ENCODE assay signal across 13 mouse cellular contexts in genomic region chr17:78994931-78995820, GRCm38 (mm10). TPM values are rescaled to one million over a fixed set of nuclear protein-coding genes. Genes with fewer than 3 reads are reported as not detected.
A peak's percentile ranks its signal among the peaks of the same experiment; 100 is the strongest.
DNase-seq lines count a peak whose midpoint lies in the region; ATAC-seq and TF ChIP-seq lines count a peak whose summit lies in the region.
"Had no signal": no experiment of that assay in that cellular context is flagged by ENCODE, and none has a peak within 500 bp of the region (broad histone marks: within the 10 kb centered on the region; RNA-seq: fewer than 3 reads in every experiment).

No protein-coding gene starts in this region.

- no peak for TF ChIP-seq RAD21 in MEL (IDR thresholded peaks at IDR 0.05; ENCODE audit: low read depth, low read length)

- DNase-seq in gastrocnemius, adult 2 months: no peak
- DNase-seq in gastrocnemius, postnatal 25 days: no peak
- no peak for DNase-seq in kidney, postnatal 0 days (ENCODE audit: low spot score)
- no peak for DNase-seq in MEL (ENCODE audit: low read depth, low spot score)
- peak; percentile 13 to 44 for DNase-seq in kidney, postnatal 36 days
- DNase-seq in spleen, postnatal 36 days (ENCODE audit: low spot score in 2 of 2): no peak
- DNase-seq in left cerebral cortex, adult 18-20 months (ENCODE audit: low spot score in 2 of 2): no peak
- DNase-seq: cerebellum, adult 2 months; left cerebral cortex, postnatal 4 days had no signal

- 0 out of 2 replicates have a peak, but pooled peaks cover 11% of the 10 kb centered on the region for H3K4me1 ChIP-seq in kidney, postnatal 0 days (replicated peaks; ENCODE audit: insufficient read depth, low read length)
- H3K4me1 ChIP-seq in kidney, embryonic 14.5 days (ENCODE audit: control insufficient read depth, insufficient read depth, low read length): peaks cover 12% of the 10 kb centered on the region; the same call in 1 of the 2 replicates
- no peaks in the 10 kb centered on the region for H3K4me1 ChIP-seq in MEL (ENCODE audit: control insufficient read depth in 1 of 2, insufficient read depth in 2 of 2, low read length in 2 of 2)
- H3K4me1 ChIP-seq: forebrain, embryonic 10.5 days had no signal

- no peak overlapping the region for H3K4me2 ChIP-seq in kidney, postnatal 0 days (ENCODE audit: low read length)
- H3K4me2 ChIP-seq in kidney, embryonic 14.5 days (replicated peaks; ENCODE audit: low read depth, low read length): no peak overlapping the region

- no peak for TF ChIP-seq CTCF in gastrocnemius, adult 2 months (IDR thresholded peaks at IDR 0.05)
- TF ChIP-seq CTCF in kidney, postnatal 0 days (IDR thresholded peaks at IDR 0.05; ENCODE audit: low read depth): no peak
- no peak for TF ChIP-seq CTCF in MEL (IDR thresholded peaks at IDR 0.05 in 2 of 3, conservative IDR thresholded peaks at IDR 0.05 in 1 of 3; ENCODE audit: control insufficient read depth in 1 of 3, insufficient read depth in 1 of 3, low read depth in 2 of 3, low read length in 3 of 3, poor library complexity in 1 of 3, severe bottlenecking in 1 of 3)

- no peaks in the 10 kb centered on the region for H3K79me2 ChIP-seq in MEL (ENCODE audit: control insufficient read depth, insufficient read depth, low read length, poor library complexity)

- H3K4me3 ChIP-seq in gastrocnemius, adult 2 months: peak overlapping the region; percentile 41
- H3K4me3 ChIP-seq in kidney, postnatal 0 days (replicated peaks; ENCODE audit: low read depth, low read length): no peak overlapping the region
- H3K4me3 ChIP-seq in kidney, embryonic 14.5 days (ENCODE audit: low read length): no peak overlapping the region
- H3K4me3 ChIP-seq in MEL (ENCODE audit: control insufficient read depth in 1 of 2, insufficient read depth in 1 of 2, low read depth in 2 of 2, low read length in 2 of 2): no peak overlapping the region
- H3K4me3 ChIP-seq: embryonic facial prominence, embryonic 10.5 days; forebrain, embryonic 10.5 days had no signal

- no peaks in the 10 kb centered on the region for H3K9me3 ChIP-seq in kidney, postnatal 0 days (replicated peaks; ENCODE audit: low read length)
- no peaks in the 10 kb centered on the region for H3K9me3 ChIP-seq in kidney, embryonic 14.5 days (ENCODE audit: control insufficient read depth, low read length)
- no peaks in the 10 kb centered on the region for H3K9me3 ChIP-seq in MEL (replicated peaks; ENCODE audit: insufficient read depth, low read length)
- H3K9me3 ChIP-seq: embryonic facial prominence, embryonic 10.5 days; forebrain, embryonic 10.5 days had no signal

- no peak overlapping the region for H3K9ac ChIP-seq in kidney, postnatal 0 days (ENCODE audit: low read depth, low read length)
- no peak overlapping the region for H3K9ac ChIP-seq in kidney, embryonic 14.5 days (ENCODE audit: low read depth, low read length)
- H3K9ac ChIP-seq in MEL (ENCODE audit: control insufficient read depth, low read depth, low read length, poor library complexity, severe bottlenecking): no peak overlapping the region

- no peaks in the 10 kb centered on the region for H3K36me3 ChIP-seq in kidney, postnatal 0 days (ENCODE audit: insufficient read depth, low read length)
- H3K36me3 ChIP-seq in kidney, embryonic 14.5 days (ENCODE audit: control insufficient read depth, insufficient read depth, low read length): no peaks in the 10 kb centered on the region
- no peaks in the 10 kb centered on the region; a peak in 1 of 4 replicates for H3K36me3 ChIP-seq in MEL (ENCODE audit: control insufficient read depth in 1 of 2, insufficient read depth in 2 of 2, low read length in 2 of 2)
- H3K36me3 ChIP-seq: embryonic facial prominence, embryonic 10.5 days; forebrain, embryonic 10.5 days had no signal

- intact Hi-C loops in gastrocnemius, adult 2 months (cut with DNase I): no loop called here

- H3K27me3 ChIP-seq in kidney, postnatal 0 days (ENCODE audit: insufficient read depth, low read length): no peaks in the 10 kb centered on the region
- no peaks in the 10 kb centered on the region for H3K27me3 ChIP-seq in kidney, embryonic 14.5 days (ENCODE audit: control insufficient read depth, insufficient read depth, low read length)
- peaks cover 0 to 1% of the 10 kb centered on the region in 2 experiments; a peak in 1 of 4 replicates for H3K27me3 ChIP-seq in MEL (ENCODE audit: control insufficient read depth in 1 of 2, insufficient read depth in 2 of 2, low read length in 2 of 2)

- no peak for ATAC-seq in kidney, postnatal 0 days (replicated peaks; ENCODE audit: low FRiP score, low read depth)
- ATAC-seq in kidney, embryonic 14.5 days (ENCODE audit: low FRiP score, low TSS enrichment): no peak
- ATAC-seq: hindbrain, embryonic 16.5 days had no signal

- no peak for TF ChIP-seq POLR2A in MEL (IDR thresholded peaks at IDR 0.05; ENCODE audit: control insufficient read depth in 1 of 2, insufficient read depth in 1 of 2, low read depth in 1 of 2, low read length in 2 of 2, poor library complexity in 1 of 2)

- WGBS in kidney, postnatal 0 days: 43% methylated on average over 9 of the region's 9 CpGs
- WGBS in kidney, embryonic 14.5 days: 58% methylated on average over 9 of the region's 9 CpGs

- no peak for TF ChIP-seq EP300 in MEL (IDR thresholded peaks at IDR 0.05; ENCODE audit: low read depth in 1 of 2, low read length in 2 of 2)

- peak overlapping the region; percentile 78 for H3K27ac ChIP-seq in gastrocnemius, adult 2 months
- peak overlapping the region; percentile 60; the same call in 1 of the 2 replicates for H3K27ac ChIP-seq in kidney, postnatal 0 days
- H3K27ac ChIP-seq in kidney, embryonic 14.5 days (ENCODE audit: low read depth, low read length): no peak overlapping the region
- no peak overlapping the region for H3K27ac ChIP-seq in MEL (ENCODE audit: control insufficient read depth, low read depth, low read length)
- H3K27ac ChIP-seq: embryonic facial prominence, embryonic 10.5 days; forebrain, embryonic 10.5 days had no signal

TF ChIP-seq in MEL, 35 proteins besides CTCF, POLR2A, EP300 and RAD21:
- TF ChIP-seq MEF2A (IDR thresholded peaks at IDR 0.05; ENCODE audit: extremely low read depth, insufficient replicate concordance, low read depth, low read length, poor library complexity, severe bottlenecking) (no peak), ZNF384 (IDR thresholded peaks at IDR 0.05; ENCODE audit: low read depth, low read length) (peak; percentile 40)
TF ChIP-seq in MEL: peak in this region for 1.

RNA-seq across cellular contexts. Expression of gene Prkd3, which starts 25.4 kb away (rescaled TPM):
- 1 to 10 TPM; 8.6 to 9.7 TPM for total RNA-seq in gastrocnemius, adult 2 months (2021)
- total RNA-seq in gastrocnemius, postnatal 25 days (2021): 1 to 10 TPM; 8.4 to 8.5 TPM
- 27.5 and 28.9 TPM in 2 replicates for polyA plus RNA-seq in kidney, postnatal 0 days (2015; fragmentation: Nextera tagmentation; extraction: Ambion mirVana)
- polyA plus RNA-seq in kidney, embryonic 14.5 days (2014; fragmentation: Nextera tagmentation; extraction: Ambion mirVana): 26.5 and 45.0 TPM in 2 replicates
- 4.8 TPM in 2 replicates for total RNA-seq in MEL (2012; rRNA removed)
- 1 to 10 TPM in 1 of 2 experiments, not detected in 1; 5.7 TPM for polyA plus RNA-seq in MEL (2012; ENCODE audit: insufficient read depth in 1 of 2, insufficient read length in 2 of 2, low read depth in 1 of 2, low replicate concordance in 2 of 2, missing spikeins in 1 of 2)
- total RNA-seq in left cerebral cortex, adult 18-20 months (2021): 1 to 10 TPM; 9.3 to 10.0 TPM

RNA-seq across cellular contexts. Expression of gene Qpct, which starts 56.5 kb away (rescaled TPM):
- 1 to 10 TPM; 2.4 to 3.8 TPM for total RNA-seq in gastrocnemius, adult 2 months (2021)
- total RNA-seq in gastrocnemius, postnatal 25 days (2021): 1 to 10 TPM; 3.9 to 5.4 TPM
- 6.0 and 6.7 TPM in 2 replicates for polyA plus RNA-seq in kidney, postnatal 0 days (2015; fragmentation: Nextera tagmentation; extraction: Ambion mirVana)
- 2.1 and 3.1 TPM in 2 replicates for polyA plus RNA-seq in kidney, embryonic 14.5 days (2014; fragmentation: Nextera tagmentation; extraction: Ambion mirVana)
- not detected in 2 replicates for total RNA-seq in MEL (2012; rRNA removed)
- not detected for polyA plus RNA-seq in MEL (2012; ENCODE audit: insufficient read depth in 1 of 2, insufficient read length in 2 of 2, low read depth in 1 of 2, low replicate concordance in 2 of 2, missing spikeins in 1 of 2)
- 10 to 100 TPM in 1 of 2 experiments, 1 to 10 TPM in 1; 8.3 to 10.3 TPM for total RNA-seq in left cerebral cortex, adult 18-20 months (2021)

RNA-seq across cellular contexts. Expression of gene Ndufaf7, which starts 58.2 kb away (rescaled TPM):
- total RNA-seq in gastrocnemius, adult 2 months (2021): 10 to 100 TPM; 22.0 to 31.8 TPM
- 10 to 100 TPM; 24.7 to 27.8 TPM for total RNA-seq in gastrocnemius, postnatal 25 days (2021)
- 57.8 and 67.6 TPM in 2 replicates for polyA plus RNA-seq in kidney, postnatal 0 days (2015; fragmentation: Nextera tagmentation; extraction: Ambion mirVana)
- 45.4 and 63.2 TPM in 2 replicates for polyA plus RNA-seq in kidney, embryonic 14.5 days (2014; fragmentation: Nextera tagmentation; extraction: Ambion mirVana)
- 22.6 TPM in 2 replicates for total RNA-seq in MEL (2012; rRNA removed)
- 10 to 100 TPM in 1 of 2 experiments, not detected in 1; 29.3 TPM for polyA plus RNA-seq in MEL (2012; ENCODE audit: insufficient read depth in 1 of 2, insufficient read length in 2 of 2, low read depth in 1 of 2, low replicate concordance in 2 of 2, missing spikeins in 1 of 2)
- total RNA-seq in left cerebral cortex, adult 18-20 months (2021): 10 to 100 TPM; 62.9 to 67.4 TPM

RNA-seq across cellular contexts. Expression of gene Cebpz, which starts 58.3 kb away (rescaled TPM):
- total RNA-seq in gastrocnemius, adult 2 months (2021): 10 to 100 TPM; 26.2 to 27.5 TPM
- 10 to 100 TPM; 16.4 to 21.8 TPM for total RNA-seq in gastrocnemius, postnatal 25 days (2021)
- polyA plus RNA-seq in kidney, postnatal 0 days (2015; fragmentation: Nextera tagmentation; extraction: Ambion mirVana): 58.9 and 64.4 TPM in 2 replicates
- 58.7 and 64.8 TPM in 2 replicates for polyA plus RNA-seq in kidney, embryonic 14.5 days (2014; fragmentation: Nextera tagmentation; extraction: Ambion mirVana)
- 72.2 and 80.7 TPM in 2 replicates for total RNA-seq in MEL (2012; rRNA removed)
- polyA plus RNA-seq in MEL (2012; ENCODE audit: insufficient read depth in 1 of 2, insufficient read length in 2 of 2, low read depth in 1 of 2, low replicate concordance in 2 of 2, missing spikeins in 1 of 2): 100 to 1,000 TPM in 1 of 2 experiments, 10 to 100 TPM in 1; 69.9 to 128 TPM
- 10 to 100 TPM; 36.2 to 36.3 TPM for total RNA-seq in left cerebral cortex, adult 18-20 months (2021)

Comparison
In these comparisons a context has a peak if more than half of its experiments do, and no peak if none do; other contexts are left out.
1. DNase-seq: peak in kidney, postnatal 36 days (2 of 2); none in gastrocnemius, adult 2 months (single experiment), gastrocnemius, postnatal 25 days (single experiment), kidney, postnatal 0 days (single experiment), MEL (single experiment), spleen, postnatal 36 days (0 of 2) and left cerebral cortex, adult 18-20 months (0 of 2).
2. H3K27ac ChIP-seq: peak in gastrocnemius, adult 2 months (single experiment) and kidney, postnatal 0 days (single experiment); none in kidney, embryonic 14.5 days (single experiment) and MEL (single experiment).